Mouse (Mus musculus): ENCODE measurements around the gene Tmprss7. TPM values are rescaled to one million over a fixed set of nuclear protein-coding genes. Genes with fewer than 3 reads are reported as not detected.

Gene Tmprss7
- under 1 TPM; 0.17 to 0.26 TPM for total RNA-seq (2021)
- long read RNA-seq, experiment 1: 0 reads
- long read RNA-seq, experiment 2: 0 reads

GRCm38 (mm10) chr16:45693558-45693957, at the start of gene Tmprss7:
TSS of gene Tmprss7 (minus strand) at chr16:45693658.
- DNase-seq (ENCODE audit: low spot score in 2 of 2): no peak

- DNase-seq (ENCODE audit: low spot score in 2 of 2): peak; percentile 97
Measured at GRCm38 (mm10) chr16:45742615-45743476, 49.4 kb upstream of the Tmprss7 start, which contains the start of gene Abhd10. TSS of gene Abhd10 (minus strand) at chr16:45742955.

- no peak for DNase-seq (ENCODE audit: low spot score in 2 of 2)
Measured at GRCm38 (mm10) chr16:45737880-45738279, 44.4 kb upstream of the Tmprss7 start.

- no peak for DNase-seq (ENCODE audit: low spot score in 2 of 2)
Measured at GRCm38 (mm10) chr16:45736724-45737123, 43.3 kb upstream of the Tmprss7 start.

GRCm38 (mm10) chr16:45729163-45729562, 35.7 kb upstream of the Tmprss7 start:
- DNase-seq (ENCODE audit: low spot score in 2 of 2): no peak

GRCm38 (mm10) chr16:45724742-45725102, 31.3 kb upstream of the Tmprss7 start:
- DNase-seq (ENCODE audit: low spot score in 2 of 2): no peak

GRCm38 (mm10) chr16:45724061-45724741, 30.7 kb upstream of the Tmprss7 start, which contains the start of gene Tagln3:
TSS of gene Tagln3 (minus strand) at chr16:45724608.
- DNase-seq (ENCODE audit: low spot score in 2 of 2): peak in 1 of 2 experiments; percentile 21

- DNase-seq (ENCODE audit: low spot score in 2 of 2): no peak
Measured at GRCm38 (mm10) chr16:45723172-45723901, 29.9 kb upstream of the Tmprss7 start.

- no peak for DNase-seq (ENCODE audit: low spot score in 2 of 2)
Measured at GRCm38 (mm10) chr16:45722460-45722951, 29.0 kb upstream of the Tmprss7 start.

GRCm38 (mm10) chr16:45720022-45720630, 26.7 kb upstream of the Tmprss7 start:
- no peak for DNase-seq (ENCODE audit: low spot score in 2 of 2)

- DNase-seq (ENCODE audit: low spot score in 2 of 2): no peak
Measured at GRCm38 (mm10) chr16:45718296-45718695, 24.8 kb upstream of the Tmprss7 start.

- DNase-seq (ENCODE audit: low spot score in 2 of 2): no peak
Measured at GRCm38 (mm10) chr16:45714489-45715150, 21.2 kb upstream of the Tmprss7 start.

GRCm38 (mm10) chr16:45713878-45714277, 20.4 kb upstream of the Tmprss7 start:
- no peak for DNase-seq (ENCODE audit: low spot score in 2 of 2)

GRCm38 (mm10) chr16:45713261-45713660, 19.8 kb upstream of the Tmprss7 start:
- no peak for DNase-seq (ENCODE audit: low spot score in 2 of 2)

GRCm38 (mm10) chr16:45711263-45711662, 17.8 kb upstream of the Tmprss7 start:
- DNase-seq (ENCODE audit: low spot score in 2 of 2): no peak

GRCm38 (mm10) chr16:45699301-45699700, 5.8 kb upstream of the Tmprss7 start:
- DNase-seq (ENCODE audit: low spot score in 2 of 2): no peak

- no peak for DNase-seq (ENCODE audit: low spot score in 2 of 2)
Measured at GRCm38 (mm10) chr16:45697996-45698395, 4.5 kb upstream of the Tmprss7 start.

- DNase-seq (ENCODE audit: low spot score in 2 of 2): peak in 1 of 2 experiments; percentile 23
Measured at GRCm38 (mm10) chr16:45695445-45696160, 2.1 kb upstream of the Tmprss7 start.

GRCm38 (mm10) chr16:45692851-45693250, 607 bp downstream of the Tmprss7 start:
- DNase-seq (ENCODE audit: low spot score in 2 of 2): no peak
